Mouse (Mus musculus): ENCODE measurements around the gene Syce3.

DNA sequence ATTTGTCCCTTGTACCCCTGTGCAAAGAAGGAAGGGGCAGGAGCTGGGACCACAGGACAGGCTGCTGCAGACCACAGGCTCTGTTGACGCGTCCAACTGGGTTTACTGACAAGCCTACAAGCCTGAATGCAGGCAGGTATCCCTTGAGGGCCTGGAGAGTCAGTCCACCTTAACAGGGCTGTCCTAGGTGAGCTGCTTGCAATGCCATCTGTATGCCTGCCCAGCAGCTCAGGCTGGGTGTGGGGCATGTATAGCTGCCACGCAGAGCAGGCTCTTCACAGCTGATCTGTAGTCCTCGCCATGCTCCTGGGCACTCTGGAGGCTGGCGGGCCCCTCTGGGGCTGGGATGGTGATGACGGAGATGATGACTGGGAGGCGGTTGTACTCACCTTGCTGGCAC is 25.7 kb downstream of the Syce3 start, which contains the start of gene Klhdc7b:
- TF ChIP-seq CTCF (IDR thresholded peaks at IDR 0.05; ENCODE audit: low read depth, low read length) = no peak
- TF ChIP-seq POLR2A (IDR thresholded peaks at IDR 0.05; ENCODE audit: insufficient read depth, low read length) = no peak

Measured in ES-Bruce4 (cell line).